Mouse (Mus musculus): Measurements from ENCODE around the gene Nedd8.

GRCm38 (mm10) chr14:55720666-55721065 lies 48.7 kb upstream of the Nedd8 start:
- TF ChIP-seq POLR2A (IDR thresholded peaks at IDR 0.05; ENCODE audit: borderline replicate concordance, low read depth, low read length) = no peak
- TF ChIP-seq CTCF (IDR thresholded peaks at IDR 0.05; ENCODE audit: low read depth, low read length) = no peak
